ENCODE assay signal across 8 mouse cellular contexts in the genomic region with DNA sequence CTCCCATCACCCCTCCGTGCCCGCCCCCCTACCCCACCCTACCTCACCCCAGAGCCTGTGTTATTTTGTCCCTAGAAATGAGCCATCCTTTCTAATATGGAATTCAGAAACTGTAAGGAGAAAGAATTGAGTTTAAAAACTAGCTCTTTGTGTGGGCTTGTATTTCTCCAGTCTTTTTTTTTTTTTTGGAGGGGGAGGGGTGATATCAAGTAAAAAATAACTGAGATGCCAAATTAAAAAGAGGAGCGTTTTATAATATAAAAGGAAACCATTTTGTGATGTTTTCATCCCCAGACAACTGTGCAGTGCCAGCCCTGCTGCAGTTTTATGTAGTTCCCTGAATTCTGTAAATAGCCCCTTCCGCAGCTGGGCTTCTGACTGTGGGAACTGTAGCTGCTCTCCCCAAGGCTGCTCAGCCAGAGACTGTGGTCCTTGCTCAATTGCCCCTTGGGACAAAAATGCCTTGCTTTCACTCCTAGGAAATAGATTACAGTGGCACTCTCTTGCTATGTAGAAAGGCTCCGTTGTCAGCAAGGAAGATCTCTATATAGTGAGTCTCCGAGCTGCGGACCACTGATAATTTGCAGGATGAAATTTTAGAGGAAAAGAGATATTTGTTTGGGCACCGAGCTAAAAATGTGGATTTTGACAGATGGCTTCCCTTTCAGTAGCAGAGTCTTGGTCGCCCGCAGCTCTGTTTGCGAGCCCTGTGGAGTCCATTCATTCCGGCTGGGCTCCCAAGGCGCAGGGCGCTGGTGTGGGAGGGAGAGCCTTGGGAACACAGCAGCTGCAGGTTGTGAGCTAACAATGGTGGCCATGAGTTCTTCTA. TPM values are rescaled to one million over a fixed set of nuclear protein-coding genes. Genes with fewer than 3 reads are reported as not detected.
DNase-seq lines count a peak whose midpoint lies in the region; ATAC-seq and TF ChIP-seq lines count a peak whose summit lies in the region.

No protein-coding gene starts in this region.

- peak overlapping the region; percentile 66; the same call in 1 of the 2 replicates for H3K9ac ChIP-seq in heart, embryonic 11.5 days (ENCODE audit: low read depth, low read length)
- H3K9ac ChIP-seq in forebrain, embryonic 13.5 days = peak overlapping the region; percentile 87

- peak; percentile 15; the same call in 1 of the 2 replicates for TF ChIP-seq POLR2A in brain, embryonic 14.5 days (IDR thresholded peaks at IDR 0.05; ENCODE audit: borderline replicate concordance, extremely low read depth, insufficient read depth, insufficient read length, poor library complexity, severe bottlenecking)

- ATAC-seq in heart, embryonic 11.5 days (replicated peaks; ENCODE audit: insufficient number of reproducible peaks, low FRiP score, low TSS enrichment) = no peak
- ATAC-seq in forebrain, embryonic 13.5 days = peak; percentile 4; the same call in 1 of the 2 replicates

- no peaks in the 10 kb centered on the region for H3K27me3 ChIP-seq in heart, embryonic 11.5 days (ENCODE audit: control insufficient read depth, insufficient read depth, low read length)
- no peaks in the 10 kb centered on the region for H3K27me3 ChIP-seq in forebrain, embryonic 13.5 days

- 26% methylated on average over 14 of the region's 14 CpGs for WGBS in heart, embryonic 11.5 days (ENCODE audit: insufficient replicate concordance)
- 3% methylated on average over 14 of the region's 14 CpGs for WGBS in forebrain, embryonic 13.5 days

- H3K9me3 ChIP-seq in heart, embryonic 11.5 days (replicated peaks; ENCODE audit: control insufficient read depth, low read length) = no peaks in the 10 kb centered on the region
- no peaks in the 10 kb centered on the region for H3K9me3 ChIP-seq in forebrain, embryonic 13.5 days (replicated peaks)

- TF ChIP-seq CTCF in brain, embryonic 14.5 days (IDR thresholded peaks at IDR 0.05; ENCODE audit: borderline replicate concordance, extremely low read depth, insufficient read depth, insufficient read length) = no peak

- peak overlapping the region; percentile 46 for H3K27ac ChIP-seq in heart, embryonic 11.5 days (ENCODE audit: low read depth, low read length)
- peak overlapping the region; percentile 100 for H3K27ac ChIP-seq in forebrain, embryonic 13.5 days

- no peaks in the 10 kb centered on the region for H3K36me3 ChIP-seq in heart, embryonic 11.5 days (ENCODE audit: control insufficient read depth, insufficient read depth, low read length)
- peaks cover 7% of the 10 kb centered on the region for H3K36me3 ChIP-seq in forebrain, embryonic 13.5 days (ENCODE audit: poor library complexity, severe bottlenecking)

- peaks cover 13% of the 10 kb centered on the region for H3K4me1 ChIP-seq in heart, embryonic 11.5 days (ENCODE audit: control insufficient read depth, insufficient read depth, low read length)
- peaks cover 29% of the 10 kb centered on the region for H3K4me1 ChIP-seq in forebrain, embryonic 13.5 days

- no peak for DNase-seq in heart, adult 8-10 months (ENCODE audit: low spot score)
- DNase-seq in brain, embryonic 14.5 days (ENCODE audit: low read depth) = peak; percentile 90
- DNase-seq in left cerebral cortex, postnatal 25 days (ENCODE audit: low spot score in 2 of 2) = peak; percentile 54 to 85
- peak; percentile 68 for DNase-seq in retina, embryonic 14.5 days (ENCODE audit: low spot score)
- DNase-seq in thymus, postnatal 25 days = no peak
- DNase-seq in ovary, postnatal 10 days (ENCODE audit: low spot score) = no peak

- intact Hi-C loops in left cerebral cortex, postnatal 25 days (cut with DNase I) = no loop called here

- H3K4me3 ChIP-seq in heart, embryonic 11.5 days (ENCODE audit: low read depth, low read length) = peak overlapping the region; percentile 20
- H3K4me3 ChIP-seq in forebrain, embryonic 13.5 days = peak overlapping the region; percentile 93

- H3K4me2 ChIP-seq in heart, embryonic 11.5 days = peak overlapping the region; percentile 58
- H3K4me2 ChIP-seq in forebrain, embryonic 13.5 days = peak overlapping the region; percentile 77

RNA-seq across cellular contexts. Expression of gene Tuba1a, which starts 1.1 kb away (rescaled TPM):
- 1,237 and 1,376 TPM in 2 replicates for polyA plus RNA-seq in heart, embryonic 11.5 days (2014; fragmentation: Nextera tagmentation; extraction: Ambion mirVana)
- total RNA-seq in heart, adult 8-10 months (2022) = 10 to 100 TPM; 37.4 to 83.6 (median 67.3) TPM
- polyA plus RNA-seq in brain, embryonic 14.5 days (2012; rRNA removed) = 11,216 and 14,471 TPM in 2 replicates
- polyA plus RNA-seq in forebrain, embryonic 13.5 days (2015; fragmentation: Nextera tagmentation; extraction: Ambion mirVana) = 10,586 and 11,102 TPM in 2 replicates
- 1,000 to 10,000 TPM; 1,095 to 1,137 TPM for total RNA-seq in left cerebral cortex, postnatal 25 days (2021)

RNA-seq across cellular contexts. Expression of gene Gm49450, which starts 1.3 kb away (rescaled TPM):
- polyA plus RNA-seq in heart, embryonic 11.5 days (2014; fragmentation: Nextera tagmentation; extraction: Ambion mirVana) = not detected in 2 replicates
- total RNA-seq in heart, adult 8-10 months (2022) = not detected
- polyA plus RNA-seq in brain, embryonic 14.5 days (2012; rRNA removed) = 136 and 183 TPM in 2 replicates
- not detected in 2 replicates for polyA plus RNA-seq in forebrain, embryonic 13.5 days (2015; fragmentation: Nextera tagmentation; extraction: Ambion mirVana)
- not detected for total RNA-seq in left cerebral cortex, postnatal 25 days (2021)

RNA-seq across cellular contexts. Expression of gene Tuba1b, which starts 20.3 kb away (rescaled TPM):
- 1,819 and 1,826 TPM in 2 replicates for polyA plus RNA-seq in heart, embryonic 11.5 days (2014; fragmentation: Nextera tagmentation; extraction: Ambion mirVana)
- total RNA-seq in heart, adult 8-10 months (2022) = 100 to 1,000 TPM; 106 to 156 (median 115) TPM
- polyA plus RNA-seq in brain, embryonic 14.5 days (2012; rRNA removed) = 2,160 and 2,864 TPM in 2 replicates
- polyA plus RNA-seq in forebrain, embryonic 13.5 days (2015; fragmentation: Nextera tagmentation; extraction: Ambion mirVana) = 1,607 and 1,715 TPM in 2 replicates
- 100 to 1,000 TPM; 541 to 580 TPM for total RNA-seq in left cerebral cortex, postnatal 25 days (2021)

RNA-seq across cellular contexts. Expression of gene Lmbr1l, which starts 36.6 kb away (rescaled TPM):
- polyA plus RNA-seq in heart, embryonic 11.5 days (2014; fragmentation: Nextera tagmentation; extraction: Ambion mirVana) = 4.0 and 5.7 TPM in 2 replicates
- 10 to 100 TPM in 2 of 4 experiments, 1 to 10 TPM in 2; 7.3 to 12.2 (median 10.0) TPM for total RNA-seq in heart, adult 8-10 months (2022)
- 106 and 176 TPM in 2 replicates for polyA plus RNA-seq in brain, embryonic 14.5 days (2012; rRNA removed)
- polyA plus RNA-seq in forebrain, embryonic 13.5 days (2015; fragmentation: Nextera tagmentation; extraction: Ambion mirVana) = 39.8 and 47.1 TPM in 2 replicates
- total RNA-seq in left cerebral cortex, postnatal 25 days (2021) = 10 to 100 TPM; 13.8 to 18.4 TPM

RNA-seq across cellular contexts. Expression of gene Dhh, which starts 56.3 kb away (rescaled TPM):
- polyA plus RNA-seq in heart, embryonic 11.5 days (2014; fragmentation: Nextera tagmentation; extraction: Ambion mirVana) = 2.5 and 5.0 TPM in 2 replicates
- 1 to 10 TPM in 2 of 4 experiments, under 1 TPM in 2; 0.72 to 1.6 (median 1.0) TPM for total RNA-seq in heart, adult 8-10 months (2022)
- polyA plus RNA-seq in brain, embryonic 14.5 days (2012; rRNA removed) = 0.37 and 0.88 TPM in 2 replicates
- polyA plus RNA-seq in forebrain, embryonic 13.5 days (2015; fragmentation: Nextera tagmentation; extraction: Ambion mirVana) = 0.22 and 0.28 TPM in 2 replicates
- under 1 TPM; 0.37 to 0.41 TPM for total RNA-seq in left cerebral cortex, postnatal 25 days (2021)

Comparison
In these comparisons a context has a peak if more than half of its experiments do, and no peak if none do; other contexts are left out.
1. DNase-seq: peak in brain, embryonic 14.5 days (single experiment), left cerebral cortex, postnatal 25 days (2 of 2) and retina, embryonic 14.5 days (single experiment); none in heart, adult 8-10 months (single experiment), thymus, postnatal 25 days (single experiment) and ovary, postnatal 10 days (single experiment).
2. RNA of gene Gm49450, which starts 1.3 kb away (polyA plus RNA-seq): 136 to 183 TPM in brain, embryonic 14.5 days; not detected in heart, embryonic 11.5 days and not detected in forebrain, embryonic 13.5 days; every median in the first group is over 100 times any median in the second.